Mouse (Mus musculus) stomach, postnatal 0 days (tissue): ENCODE data around the gene Stxbp4.

ENCODE experiments used
- CTCF ChIP-seq: IDR thresholded peaks from 2 replicates; pipeline ENCODE4 v1.5.1; 2016; ENCODE audit warnings: antibody characterized with exemption, low read depth, mild to moderate bottlenecking, moderate library complexity
- EP300 ChIP-seq: optimal IDR thresholded peaks from 2 replicates; pipeline ENCODE3; 2016; ENCODE audit warnings: antibody characterized with exemption

DNA sequence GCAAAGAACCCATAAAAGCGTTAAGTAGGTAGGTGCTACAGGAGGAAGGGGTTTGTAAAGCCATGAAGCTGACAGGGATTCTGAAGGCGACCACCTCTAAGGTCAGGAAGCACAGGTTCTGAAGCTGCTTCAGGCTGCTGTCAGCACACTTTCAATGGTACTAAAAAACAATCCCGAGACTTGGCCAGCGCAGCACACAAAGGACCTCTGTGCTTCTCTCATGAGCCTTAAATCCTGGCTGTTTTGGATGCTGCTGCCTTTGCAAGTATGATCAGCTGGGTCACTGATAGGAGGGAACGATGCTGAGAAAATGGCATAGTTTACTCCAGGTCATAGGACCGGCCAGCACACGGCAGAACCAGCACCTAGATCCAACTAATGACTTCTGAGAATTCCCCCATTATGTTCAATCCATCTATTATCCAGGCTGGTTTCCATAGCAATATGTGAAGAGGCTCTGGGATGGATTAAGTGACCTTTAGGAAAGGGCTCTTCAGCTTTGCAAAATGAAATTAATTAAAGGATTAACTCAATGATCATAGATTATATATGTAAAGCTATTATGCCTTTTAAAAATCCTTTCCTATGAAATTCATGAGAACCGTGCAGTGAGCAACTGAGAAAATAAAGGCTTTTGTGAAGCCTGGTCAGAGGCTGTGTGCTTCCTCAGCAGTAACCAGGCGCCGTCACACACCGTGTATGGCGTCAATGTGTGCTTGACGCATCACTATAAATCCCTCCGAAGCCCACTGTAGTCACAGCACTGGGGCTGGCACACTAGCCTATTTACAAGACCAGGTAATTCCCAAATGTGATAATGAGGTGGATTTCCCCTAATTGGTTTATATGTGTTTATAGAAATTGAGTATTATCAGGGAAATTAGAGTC, 152.9 kb downstream of the Stxbp4 start:
- no peak for TF ChIP-seq CTCF
- no peak for TF ChIP-seq EP300
